In the genomic region with DNA sequence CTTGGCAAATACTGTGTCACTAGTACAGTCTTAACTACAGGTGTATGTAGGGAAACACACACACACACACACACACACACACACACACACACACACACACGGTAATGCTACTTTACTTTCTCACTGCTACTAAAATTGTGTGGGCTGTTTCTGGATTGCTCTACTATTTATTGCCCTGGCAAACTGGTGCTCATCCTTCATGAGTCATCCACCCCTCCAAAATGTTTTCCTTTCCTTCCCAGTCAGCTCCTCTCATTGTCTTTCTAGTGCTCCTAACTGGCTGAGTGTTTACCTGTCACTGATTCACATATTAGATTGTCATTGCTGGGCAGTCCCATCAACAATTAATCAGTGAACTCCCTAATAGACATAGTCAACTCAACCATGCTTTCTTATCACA, we compare ENCODE assay signal across 39 mouse cellular contexts. TPM values are rescaled to one million over a fixed set of nuclear protein-coding genes. Genes with fewer than 3 reads are reported as not detected.
"Had no signal": no experiment of that assay in that cellular context is flagged by ENCODE, and none has a peak within 500 bp of the region (broad histone marks: within the 10 kb centered on the region; RNA-seq: fewer than 3 reads in every experiment).

No protein-coding gene starts in this region.

- H3K4me3 ChIP-seq: gastrocnemius, adult 2 months; heart, adult 2 months; heart, embryonic 13.5 days; heart, embryonic 15.5 days; hindbrain, embryonic 13.5 days; hindbrain, embryonic 15.5 days; kidney, embryonic 15.5 days; limb, embryonic 13.5 days; limb, embryonic 15.5 days; liver, embryonic 12.5 days had no signal

- H3K4me1 ChIP-seq: heart, embryonic 13.5 days; heart, embryonic 15.5 days; hindbrain, embryonic 13.5 days; limb, embryonic 13.5 days; limb, embryonic 15.5 days; liver, embryonic 12.5 days had no signal

- DNase-seq: gastrocnemius, adult 2 months; gastrocnemius, postnatal 14 days; gastrocnemius, postnatal 36 days; heart, adult 2 months; heart, postnatal 14 days; heart, postnatal 36 days; kidney, adult 11 months; kidney, adult 2 months; kidney, adult 9 months; kidney, postnatal 14 days; kidney, postnatal 36 days; layer of hippocampus, postnatal 36 days; left cerebral cortex, postnatal 4 days had no signal

- H3K27ac ChIP-seq: gastrocnemius, adult 2 months; heart, adult 2 months; heart, embryonic 13.5 days; heart, embryonic 15.5 days; hindbrain, embryonic 13.5 days; hindbrain, embryonic 15.5 days; hindbrain, postnatal 0 days; kidney, embryonic 15.5 days; kidney, postnatal 0 days; limb, embryonic 13.5 days; limb, embryonic 15.5 days; liver, embryonic 12.5 days had no signal

RNA-seq across cellular contexts. Expression of a gene that starts 3.9 kb away (rescaled TPM):
- total RNA-seq: gastrocnemius, adult 2 months; gastrocnemius, postnatal 14 days; gastrocnemius, postnatal 36 days; heart, adult 2 months; heart, postnatal 14 days; heart, postnatal 36 days; hematopoietic stem cell, adult 5-6 weeks; hindbrain, postnatal 0 days; layer of hippocampus, adult 18-20 months; layer of hippocampus, postnatal 14 days; layer of hippocampus, postnatal 36 days; left cerebral cortex, adult 18-20 months; left cerebral cortex, adult 8-10 months; left cerebral cortex, postnatal 10 days; left cerebral cortex, postnatal 25 days; left cerebral cortex, postnatal 4 days; liver, adult 2 months had no signal
- polyA plus RNA-seq: frontal cortex, adult 2 months; heart, embryonic 11.5 days; heart, embryonic 13.5 days; heart, embryonic 15.5 days; heart, postnatal 0 days; hindbrain, embryonic 11.5 days; hindbrain, embryonic 13.5 days; hindbrain, embryonic 15.5 days; hindbrain, postnatal 0 days; intestine, embryonic 14.5 days; intestine, embryonic 16.5 days; kidney, adult 2 months; kidney, embryonic 15.5 days; kidney, postnatal 0 days; large intestine, adult 2 months; limb, embryonic 11.5 days; limb, embryonic 13.5 days; limb, embryonic 15.5 days; liver, adult 2 months; liver, embryonic 12.5 days had no signal
